Mouse (Mus musculus): Measurements from ENCODE around the gene Ptdss2.

- TF ChIP-seq POLR2A (IDR thresholded peaks at IDR 0.05; ENCODE audit: borderline replicate concordance, extremely low read depth, low read depth, low read length): no peak
- TF ChIP-seq CTCF (IDR thresholded peaks at IDR 0.05; ENCODE audit: insufficient read depth, low read length): no peak
Observed at GRCm38 (mm10) chr7:141190220-141190619, 68.0 kb downstream of the Ptdss2 start.

Data from lung, adult 2 months (tissue).